ENCODE assay signal across 8 mouse cellular contexts in genomic region chr11:117872861-117873608, GRCm38 (mm10). TPM values are rescaled to one million over a fixed set of nuclear protein-coding genes. Genes with fewer than 3 reads are reported as not detected.
DNase-seq lines count a peak whose midpoint lies in the region; ATAC-seq and TF ChIP-seq lines count a peak whose summit lies in the region.

Gene Tha1, minus strand, starts transcription at chr11:117873481.

- H3K27me3 ChIP-seq in CH12.LX (replicated peaks) = peaks cover 69% of the 10 kb centered on the region
- H3K27me3 ChIP-seq in forebrain, embryonic 14.5 days (replicated peaks; ENCODE audit: control insufficient read depth, insufficient read depth, low read length) = no peaks in the 10 kb centered on the region
- peaks cover 19% of the 10 kb centered on the region for H3K27me3 ChIP-seq in liver, embryonic 14.5 days (ENCODE audit: control insufficient read depth, insufficient read depth, low read length)
- H3K27me3 ChIP-seq in thymus, adult 2 months (ENCODE audit: control insufficient read depth, insufficient read depth, low read length) = no peaks in the 10 kb centered on the region

- no peak for TF ChIP-seq POLR2A in CH12.LX (IDR thresholded peaks at IDR 0.05; ENCODE audit: low read depth, low read length)
- 0 out of 2 replicates have a peak, but pooled peaks have one; percentile 18 for TF ChIP-seq POLR2A in thymus, adult 2 months (IDR thresholded peaks at IDR 0.05; ENCODE audit: control insufficient read depth, extremely low read depth, insufficient read depth, low read length, poor library complexity)

- dilution Hi-C loops in CH12.LX (cut with MboI; ENCODE audit: extremely low pct_ligation_motif_present, extremely low pct_unique_long_range_greater_than_20kb, low sequenced_read_pairs) = no loop called here

- H3K4me3 ChIP-seq in CH12.LX (replicated peaks in 1 of 3; ENCODE audit: low read depth in 2 of 3, low read length in 2 of 3, poor library complexity in 1 of 3) = no peak within 1 kb of the TSS
- peak within 1 kb of the TSS; percentile 90 for H3K4me3 ChIP-seq in brown adipose tissue, adult 24 weeks (ENCODE audit: insufficient read depth, low read depth, low read length)
- H3K4me3 ChIP-seq in forebrain, embryonic 14.5 days (ENCODE audit: low read depth, low read length) = peak within 1 kb of the TSS; percentile 62
- H3K4me3 ChIP-seq in liver, embryonic 14.5 days (ENCODE audit: insufficient read depth in 1 of 2, low read depth in 2 of 2, low read length in 2 of 2) = peak within 1 kb of the TSS; percentile 48 to 51
- peak within 1 kb of the TSS; percentile 84 for H3K4me3 ChIP-seq in thymus, adult 2 months (ENCODE audit: control insufficient read depth, insufficient read depth, low read length)

- ATAC-seq in forebrain, embryonic 14.5 days = peak; percentile 78
- peak; percentile 36; the same call in 1 of the 2 replicates for ATAC-seq in liver, embryonic 14.5 days (ENCODE audit: insufficient read depth)

- no peaks in the 10 kb centered on the region for H3K36me3 ChIP-seq in CH12.LX (replicated peaks in 1 of 2; ENCODE audit: control insufficient read depth in 1 of 2, insufficient read depth in 1 of 2, low read length in 1 of 2)
- no peaks in the 10 kb centered on the region for H3K36me3 ChIP-seq in forebrain, embryonic 14.5 days (ENCODE audit: control insufficient read depth, insufficient read depth, low read length)
- no peaks in the 10 kb centered on the region for H3K36me3 ChIP-seq in liver, embryonic 14.5 days (replicated peaks; ENCODE audit: control insufficient read depth, insufficient read depth, low read depth)
- H3K36me3 ChIP-seq in thymus, adult 2 months (ENCODE audit: control insufficient read depth, insufficient read depth, low read length) = no peaks in the 10 kb centered on the region

- TF ChIP-seq EP300 in CH12.LX (IDR thresholded peaks at IDR 0.05; ENCODE audit: low read length) = no peak
- TF ChIP-seq EP300 in liver, embryonic 14.5 days (IDR thresholded peaks at IDR 0.05; ENCODE audit: low read depth) = no peak

- no peak within 1 kb of the TSS for H3K9ac ChIP-seq in CH12.LX (ENCODE audit: insufficient read depth, low read depth)
- peak within 1 kb of the TSS; percentile 69 for H3K9ac ChIP-seq in forebrain, embryonic 14.5 days (ENCODE audit: low read length)
- no peak within 1 kb of the TSS for H3K9ac ChIP-seq in liver, embryonic 14.5 days (replicated peaks)

- TF ChIP-seq RAD21 in CH12.LX (IDR thresholded peaks at IDR 0.05; ENCODE audit: low read depth, low read length) = no peak

- H3K79me2 ChIP-seq in CH12.LX (replicated peaks; ENCODE audit: control insufficient read depth, extremely low read depth, insufficient read depth, poor library complexity, severe bottlenecking) = no peaks in the 10 kb centered on the region

- intact Hi-C loops in heart, postnatal 10 days (cut with DNase I) = loop anchor here (5.0 kb wide), 1 partner anchor 214 kb away; no protein-coding TSS in a partner anchor

- no peak for DNase-seq in CH12.LX (ENCODE audit: extremely low read depth)
- peak; percentile 86 for DNase-seq in forebrain, embryonic 14.5 days (ENCODE audit: low spot score)
- peak; percentile 88 to 90 for DNase-seq in heart, postnatal 10 days
- peak; percentile 84 to 90 for DNase-seq in kidney, postnatal 4 days
- no peak for DNase-seq in liver, embryonic 14.5 days (ENCODE audit: low read depth in 3 of 3, low spot score in 3 of 3)
- DNase-seq in natural killer cell, adult 2 months (ENCODE audit: low spot score in 2 of 2) = peak; percentile 56 to 63
- DNase-seq in thymus, adult 2 months = peak; percentile 58

- H3K9me3 ChIP-seq in CH12.LX (replicated peaks; ENCODE audit: low read length) = peaks cover 4% of the 10 kb centered on the region
- no peaks in the 10 kb centered on the region for H3K9me3 ChIP-seq in forebrain, embryonic 14.5 days (replicated peaks; ENCODE audit: control insufficient read depth, low read length)
- H3K9me3 ChIP-seq in liver, embryonic 14.5 days (ENCODE audit: control insufficient read depth, low read length) = no peaks in the 10 kb centered on the region

- no peak within 1 kb of the TSS for H3K4me2 ChIP-seq in CH12.LX (ENCODE audit: insufficient read depth, low read depth, poor library complexity, severe bottlenecking)
- H3K4me2 ChIP-seq in forebrain, embryonic 14.5 days (ENCODE audit: low read length) = peak within 1 kb of the TSS; percentile 73
- peak within 1 kb of the TSS; percentile 57 for H3K4me2 ChIP-seq in liver, embryonic 14.5 days (ENCODE audit: low read depth)

- in situ Hi-C loops in CH12.LX (cut with MboI; ENCODE audit: low pct_ligation_motif_present, low pct_unique_long_range_greater_than_20kb, low sequenced_read_pairs) = loop anchor here (5.0 kb wide), 2 partner anchors 94 to 149 kb away; no protein-coding TSS in a partner anchor

- 1% methylated on average over 51 of the region's 51 CpGs for WGBS in forebrain, embryonic 14.5 days
- whole genome bisulfite sequencing in liver, embryonic 14.5 days (ENCODE audit: insufficient replicate concordance) = 1% methylated on average over 51 of the region's 51 CpGs
- 2% methylated on average over 51 of the region's 51 CpGs for WGBS in thymus, adult 2 months

- no peak for TF ChIP-seq CTCF in CH12.LX (conservative IDR thresholded peaks at IDR 0.05 in 1 of 2, IDR thresholded peaks at IDR 0.05 in 1 of 2; ENCODE audit: low read depth in 2 of 2, low read length in 2 of 2)
- TF ChIP-seq CTCF in liver, embryonic 14.5 days (IDR thresholded peaks at IDR 0.05; ENCODE audit: low read depth) = no peak
- TF ChIP-seq CTCF in thymus, adult 2 months (IDR thresholded peaks at IDR 0.05; ENCODE audit: borderline replicate concordance, control insufficient read depth, extremely low read depth, insufficient read depth, low read length, poor library complexity) = peak; percentile 42; the same call in 1 of the 2 replicates

- peaks cover 15 to 31% of the 10 kb centered on the region in 2 experiments for H3K4me1 ChIP-seq in CH12.LX (ENCODE audit: control insufficient read depth in 1 of 2, insufficient read depth in 2 of 2)
- H3K4me1 ChIP-seq in brown adipose tissue, adult 24 weeks (ENCODE audit: control insufficient read depth, insufficient read depth, insufficient read length, low read length) = no peaks in the 10 kb centered on the region
- H3K4me1 ChIP-seq in forebrain, embryonic 14.5 days (ENCODE audit: control insufficient read depth, insufficient read depth, low read length) = peaks cover under 1% of the 10 kb centered on the region
- H3K4me1 ChIP-seq in liver, embryonic 14.5 days (replicated peaks; ENCODE audit: control insufficient read depth in 2 of 2, insufficient read depth in 2 of 2, low read length in 1 of 2) = peaks cover 2 to 10% of the 10 kb centered on the region in 2 experiments; a peak in 1 of 4 replicates
- peaks cover 60% of the 10 kb centered on the region for H3K4me1 ChIP-seq in thymus, adult 2 months (replicated peaks; ENCODE audit: control insufficient read depth, insufficient read depth, low read length)

- no peak within 1 kb of the TSS for H3K27ac ChIP-seq in CH12.LX (ENCODE audit: insufficient read depth, low read depth)
- peak within 1 kb of the TSS; percentile 40 for H3K27ac ChIP-seq in brown adipose tissue, adult 24 weeks (replicated peaks; ENCODE audit: low read depth, low read length)
- no peak within 1 kb of the TSS for H3K27ac ChIP-seq in forebrain, embryonic 14.5 days (ENCODE audit: low read depth, low read length)
- no peak within 1 kb of the TSS for H3K27ac ChIP-seq in liver, embryonic 14.5 days
- peak within 1 kb of the TSS; percentile 96 for H3K27ac ChIP-seq in thymus, adult 2 months (ENCODE audit: control insufficient read depth, insufficient read depth, low read length)

TF ChIP-seq in CH12.LX, 34 proteins besides CTCF, POLR2A, EP300 and RAD21:
- TF ChIP-seq ELF1 (IDR thresholded peaks at IDR 0.05; ENCODE audit: low read depth, low read length) = no peak
- TF ChIP-seq PAX5 (IDR thresholded peaks at IDR 0.05; ENCODE audit: low read length) = no peak
- TF ChIP-seq HCFC1 (IDR thresholded peaks at IDR 0.05; ENCODE audit: low read depth, low read length) = peak; percentile 26; the same call in 1 of the 2 replicates

RNA-seq across cellular contexts. Expression of gene Tha1, which starts in this region (rescaled TPM):
- total RNA-seq in CH12.LX (2012; rRNA removed) (not detected in 2 replicates), CH12.LX (2014; rRNA removed) (not detected in 2 replicates)
- not detected in 2 replicates for polyA plus RNA-seq in CH12.LX (2012; ENCODE audit: insufficient read length, low read depth)
- polyA plus RNA-seq in brown adipose tissue, adult 24 weeks (2012; ENCODE audit: insufficient read depth, insufficient read length, missing spikeins) = 4.7 and 8.3 TPM in 2 replicates
- 3.3 and 3.4 TPM in 2 replicates for polyA plus RNA-seq in forebrain, embryonic 14.5 days (2014; fragmentation: Nextera tagmentation; extraction: Ambion mirVana)
- 1 to 10 TPM; 5.1 to 5.7 TPM for total RNA-seq in heart, postnatal 10 days (2021)
- polyA plus RNA-seq in liver, embryonic 14.5 days (2012; rRNA removed) = 1.4 TPM in 2 replicates
- polyA plus RNA-seq in liver, embryonic 14.5 days (2014; fragmentation: Nextera tagmentation; extraction: Ambion mirVana) = 0.83 and 1.6 TPM in 2 replicates
- polyA plus RNA-seq in thymus, adult 2 months (2012; rRNA removed) = 15.3 and 16.9 TPM in 2 replicates

Comparison
In these comparisons a context has a peak if more than half of its experiments do, and no peak if none do; other contexts are left out.
1. RNA of gene Tha1 (total RNA-seq): 5.1 to 5.7 TPM in heart, postnatal 10 days; not detected in CH12.LX; every median in the first group is over 4 times any median in the second.
2. DNase-seq: peak in forebrain, embryonic 14.5 days (single experiment), heart, postnatal 10 days (2 of 2), kidney, postnatal 4 days (2 of 2), natural killer cell, adult 2 months (2 of 2) and thymus, adult 2 months (single experiment); none in CH12.LX (single experiment) and liver, embryonic 14.5 days (0 of 3).
3. H3K27ac ChIP-seq: peak in brown adipose tissue, adult 24 weeks (single experiment) and thymus, adult 2 months (single experiment); none in CH12.LX (single experiment), forebrain, embryonic 14.5 days (single experiment) and liver, embryonic 14.5 days (single experiment).
4. H3K4me3 ChIP-seq: peak in brown adipose tissue, adult 24 weeks (single experiment), forebrain, embryonic 14.5 days (single experiment), liver, embryonic 14.5 days (2 of 2) and thymus, adult 2 months (single experiment); none in CH12.LX (0 of 3).